Mouse (Mus musculus) liver, adult 10 weeks (tissue): Measurements from ENCODE around the gene Gm10226. TPM values are rescaled to one million over a fixed set of nuclear protein-coding genes. Genes with fewer than 3 reads are reported as not detected.

Experiments used
- polyA plus RNA-seq: library from polyadenylated mRNA; stranded (reverse); fragments of 350-450 nt; fragmentation: Illumina TruSeq; extraction: RNeasy Lipid Tissue Mini Kit (QIAGEN cat#74804); gene quantifications from one replicate; pipeline ENCODE4 v1.2.3, GENCODE M21; 2014; ENCODE audit warnings: low read depth, low replicate concordance

The Gm10226 gene
- polyA plus RNA-seq: 11.3 TPM

GRCm38 (mm10) chr17:21691560-21691959 is at the start of gene Gm10226:
Gene Gm10226, plus strand, starts transcription at chr17:21691860.

GRCm38 (mm10) chr17:21650364-21650907 is 41.2 kb upstream of the Gm10226 start, which contains the start of gene Zfp983:
Gene Zfp983, plus strand, starts transcription at chr17:21650624.

GRCm38 (mm10) chr17:21707343-21707996 is 15.8 kb downstream of the Gm10226 start, which contains the start of gene Zfp760:
Gene Zfp760, plus strand, starts transcription at chr17:21707741.

GRCm38 (mm10) chr17:21730495-21730894 is 38.8 kb downstream of the Gm10226 start, which contains the start of gene Zfp229:
Gene Zfp229, plus strand, starts transcription at chr17:21730795.

Other genes with a start within 250 kb of the Gm10226 start
- gene Zfp51, start 241.5 kb upstream of the Gm10226 start, polyA plus RNA-seq: 13.6 TPM
- 14.6 TPM for gene Zfp53, start 202.9 kb upstream of the Gm10226 start, polyA plus RNA-seq
- gene Zfp52, start 156.3 kb upstream of the Gm10226 start, polyA plus RNA-seq: 1.9 TPM
- gene Zfp948, start 124.9 kb upstream of the Gm10226 start, polyA plus RNA-seq: 10.2 TPM
- 19.8 TPM for gene Zfp983, start 41.2 kb upstream of the Gm10226 start, polyA plus RNA-seq
- 11.1 TPM for gene Zfp760, start 15.9 kb downstream of the Gm10226 start, polyA plus RNA-seq
- gene Zfp229, start 38.9 kb downstream of the Gm10226 start, polyA plus RNA-seq: 11.3 TPM
- gene Zfp820, start 153.9 kb downstream of the Gm10226 start, polyA plus RNA-seq: 10.8 TPM
- gene Zfp995, start 218.1 kb downstream of the Gm10226 start, polyA plus RNA-seq: 14.3 TPM